ENCODE assay signal across 11 mouse cellular contexts in the genomic region with DNA sequence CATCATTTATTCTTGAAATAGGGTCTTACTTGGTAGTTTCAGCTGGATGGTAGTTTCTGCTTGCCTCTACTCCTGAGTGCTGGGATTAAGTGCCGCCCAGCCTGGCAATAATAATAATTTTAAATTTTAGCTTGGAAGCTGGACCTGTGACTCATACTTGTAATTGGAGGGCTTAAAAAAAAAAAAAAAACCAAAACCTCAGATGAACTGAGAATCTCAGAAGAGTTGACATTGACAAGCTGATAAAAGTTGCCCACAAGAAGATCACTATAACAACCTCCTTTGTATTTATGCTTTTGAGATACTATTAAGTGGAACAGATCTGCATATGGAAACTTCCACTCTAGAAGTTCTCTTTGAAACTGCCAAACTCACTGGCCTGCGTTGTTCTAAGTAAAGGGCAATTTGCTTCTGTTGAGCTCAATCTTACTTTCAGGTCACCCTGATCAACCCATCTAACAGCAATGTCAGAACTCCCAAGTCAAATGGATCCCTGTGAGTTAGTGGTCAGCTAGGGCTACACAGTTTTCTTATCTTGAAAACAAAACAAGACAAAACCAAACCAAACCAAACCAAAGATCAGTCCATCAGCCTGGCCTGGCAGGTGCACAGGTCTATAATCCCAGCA. TPM values are rescaled to one million over a fixed set of nuclear protein-coding genes. Genes with fewer than 3 reads are reported as not detected.
A peak's percentile ranks its signal among the peaks of the same experiment; 100 is the strongest.
DNase-seq lines count a peak whose midpoint lies in the region; ATAC-seq and TF ChIP-seq lines count a peak whose summit lies in the region.
"Had no signal": no experiment of that assay in that cellular context is flagged by ENCODE, and none has a peak within 500 bp of the region (broad histone marks: within the 10 kb centered on the region; RNA-seq: fewer than 3 reads in every experiment).

No protein-coding gene starts in this region.

- no peaks in the 10 kb centered on the region for H3K27me3 ChIP-seq in kidney, postnatal 0 days (ENCODE audit: insufficient read depth, low read length)
- no peaks in the 10 kb centered on the region for H3K27me3 ChIP-seq in heart, embryonic 13.5 days (replicated peaks)
- H3K27me3 ChIP-seq in liver, postnatal 0 days (ENCODE audit: insufficient read depth, low read length): no peaks in the 10 kb centered on the region

- TF ChIP-seq CTCF in kidney, postnatal 0 days (IDR thresholded peaks at IDR 0.05; ENCODE audit: low read depth): no peak
- no peak for TF ChIP-seq CTCF in liver, postnatal 0 days (IDR thresholded peaks at IDR 0.05; ENCODE audit: low read depth)

- H3K27ac ChIP-seq in kidney, postnatal 0 days: no peak overlapping the region
- peak overlapping the region; percentile 98 for H3K27ac ChIP-seq in heart, embryonic 13.5 days (replicated peaks)
- H3K27ac ChIP-seq in liver, postnatal 0 days (ENCODE audit: low read depth): peak overlapping the region; percentile 91

- H3K4me2 ChIP-seq in kidney, postnatal 0 days (ENCODE audit: low read length): 0 out of 2 replicates have a peak overlapping the region, but pooled peaks have one; percentile 69
- peak overlapping the region; percentile 85 for H3K4me2 ChIP-seq in heart, embryonic 13.5 days
- peak overlapping the region; percentile 92 for H3K4me2 ChIP-seq in liver, postnatal 0 days (ENCODE audit: low read depth, low read length)

- H3K9ac ChIP-seq in kidney, postnatal 0 days (ENCODE audit: low read depth, low read length): no peak overlapping the region
- peak overlapping the region; percentile 87 for H3K9ac ChIP-seq in heart, embryonic 13.5 days
- H3K9ac ChIP-seq in liver, postnatal 0 days (replicated peaks): peak overlapping the region; percentile 69; the same call in 1 of the 2 replicates

- H3K4me3 ChIP-seq in kidney, postnatal 0 days (replicated peaks; ENCODE audit: low read depth, low read length): no peak overlapping the region
- H3K4me3 ChIP-seq in heart, embryonic 13.5 days: peak overlapping the region; percentile 99
- H3K4me3 ChIP-seq in liver, postnatal 0 days (ENCODE audit: low read depth, low read length): peak overlapping the region; percentile 95

- no peak for TF ChIP-seq EP300 in liver, postnatal 0 days (IDR thresholded peaks at IDR 0.05; ENCODE audit: low read depth)

- ATAC-seq in kidney, postnatal 0 days (replicated peaks; ENCODE audit: low FRiP score, low read depth): no peak
- no peak for ATAC-seq in heart, embryonic 13.5 days (ENCODE audit: extremely low read depth, insufficient number of reproducible peaks, low FRiP score, low TSS enrichment)
- no peak for ATAC-seq in liver, postnatal 0 days
- ATAC-seq: midbrain, embryonic 16.5 days had no signal

- no peaks in the 10 kb centered on the region for H3K36me3 ChIP-seq in kidney, postnatal 0 days (ENCODE audit: insufficient read depth, low read length)
- H3K36me3 ChIP-seq in heart, embryonic 13.5 days: 0 out of 2 replicates have a peak, but pooled peaks cover 3% of the 10 kb centered on the region
- no peaks in the 10 kb centered on the region for H3K36me3 ChIP-seq in liver, postnatal 0 days (replicated peaks; ENCODE audit: insufficient read depth, low read length)

- 81% methylated on average over 2 of the region's 2 CpGs for WGBS in kidney, postnatal 0 days
- 81% methylated on average over 2 of the region's 2 CpGs for WGBS in heart, embryonic 13.5 days
- WGBS in liver, postnatal 0 days (ENCODE audit: insufficient replicate concordance): 74% methylated on average over 2 of the region's 2 CpGs

- no peaks in the 10 kb centered on the region for H3K9me3 ChIP-seq in kidney, postnatal 0 days (replicated peaks; ENCODE audit: low read length)
- H3K9me3 ChIP-seq in heart, embryonic 13.5 days: no peaks in the 10 kb centered on the region
- no peaks in the 10 kb centered on the region for H3K9me3 ChIP-seq in liver, postnatal 0 days (ENCODE audit: low read length)

- no peak for DNase-seq in kidney, postnatal 0 days (ENCODE audit: low spot score)
- DNase-seq in kidney, postnatal 25 days: no peak
- DNase-seq in NIH3T3 (ENCODE audit: low read depth): peak; percentile 55
- no peak for DNase-seq in liver, postnatal 0 days
- no peak for DNase-seq in adrenal gland, adult 2 months
- no peak for DNase-seq in layer of hippocampus, adult 9-11 months
- DNase-seq: cerebellum, postnatal 14 days; gastrocnemius, postnatal 36 days; kidney, adult 2 months had no signal

- 0 out of 2 replicates have a peak, but pooled peaks cover 5% of the 10 kb centered on the region for H3K4me1 ChIP-seq in kidney, postnatal 0 days (replicated peaks; ENCODE audit: insufficient read depth, low read length)
- peaks cover 60% of the 10 kb centered on the region for H3K4me1 ChIP-seq in heart, embryonic 13.5 days
- H3K4me1 ChIP-seq in liver, postnatal 0 days (ENCODE audit: insufficient read depth): peaks cover 14% of the 10 kb centered on the region

RNA-seq across cellular contexts. Expression of gene Wee1, which starts 1.6 kb away (rescaled TPM):
- 15.4 and 16.9 TPM in 2 replicates for polyA plus RNA-seq in kidney, postnatal 0 days (2015; fragmentation: Nextera tagmentation; extraction: Ambion mirVana)
- 21.8 and 23.7 TPM in 2 replicates for polyA plus RNA-seq in heart, embryonic 13.5 days (2015; fragmentation: Nextera tagmentation; extraction: Ambion mirVana)
- polyA plus RNA-seq in liver, postnatal 0 days (2015; fragmentation: Nextera tagmentation; extraction: Ambion mirVana): 4.5 and 5.3 TPM in 2 replicates
- 1 to 10 TPM; 5.4 to 8.6 TPM for total RNA-seq in adrenal gland, adult 2 months (2021)
- polyA plus RNA-seq in adrenal gland, adult 2 months (2012; rRNA removed): 5.9 and 8.2 TPM in 2 replicates

RNA-seq across cellular contexts. Expression of gene Zfp143, which starts 59.3 kb away (rescaled TPM):
- 10.5 and 12.0 TPM in 2 replicates for polyA plus RNA-seq in kidney, postnatal 0 days (2015; fragmentation: Nextera tagmentation; extraction: Ambion mirVana)
- 13.4 and 15.0 TPM in 2 replicates for polyA plus RNA-seq in heart, embryonic 13.5 days (2015; fragmentation: Nextera tagmentation; extraction: Ambion mirVana)
- 4.1 and 5.2 TPM in 2 replicates for polyA plus RNA-seq in liver, postnatal 0 days (2015; fragmentation: Nextera tagmentation; extraction: Ambion mirVana)
- total RNA-seq in adrenal gland, adult 2 months (2021): 10 to 100 TPM; 15.1 to 16.8 TPM
- polyA plus RNA-seq in adrenal gland, adult 2 months (2012; rRNA removed): 5.4 and 8.3 TPM in 2 replicates
